Mouse (Mus musculus) MEL (cell line): Measurements from ENCODE around the gene Tmem178b. TPM values are rescaled to one million over a fixed set of nuclear protein-coding genes. Genes with fewer than 3 reads are reported as not detected.

Experiments
- DNase-seq: peaks from one replicate; pipeline ENCODE4 v3.0.0; 2011; ENCODE audit warnings: low read depth, low spot score
- H3K27ac ChIP-seq: 2 replicates; pipeline ENCODE4 v1.5.1; 2012; ENCODE audit warnings: low read depth, mild to moderate bottlenecking, control low read depth, low read length, moderate library complexity; ENCODE audit not compliant: control insufficient read depth
- H3K27me3 ChIP-seq, 2 experiments: fragments of 150-350 bp in 1 of 2; sonication (generic) in 1 of 2; 2 replicates each; pipeline ENCODE4 v1.6.1; 2012; ENCODE audit warnings: low read length in 2 of 2, mild to moderate bottlenecking in 2 of 2, improper control_type of control experiment in 1 of 2, moderate library complexity in 1 of 2; ENCODE audit not compliant: insufficient read depth in 2 of 2, control insufficient read depth in 1 of 2
- H3K36me3 ChIP-seq, 2 experiments: 2 replicates each; pipeline ENCODE4 v1.6.1; 2012 to 2014; ENCODE audit warnings: low read length in 2 of 2, improper control_type of control experiment in 1 of 2, inconsistent platforms in 1 of 2, mild to moderate bottlenecking in 1 of 2; ENCODE audit not compliant: insufficient read depth in 2 of 2, control insufficient read depth in 1 of 2
- H3K4me1 ChIP-seq, 2 experiments: fragments of 150-350 bp in 1 of 2; sonication (generic) in 1 of 2; 2 replicates each; pipeline ENCODE4 v1.6.1; 2012; ENCODE audit warnings: low read length in 2 of 2, improper control_type of control experiment in 1 of 2, mild to moderate bottlenecking in 1 of 2; ENCODE audit not compliant: insufficient read depth in 2 of 2, control insufficient read depth in 1 of 2
- H3K4me3 ChIP-seq, 2 experiments: fragments of 150-350 bp in 1 of 2; sonication (generic) in 1 of 2; 2 replicates each; pipeline ENCODE4 v1.5.1; 2012; ENCODE audit warnings: low read depth in 2 of 2, low read length in 2 of 2, mild to moderate bottlenecking in 2 of 2, moderate library complexity in 2 of 2, control low read depth in 1 of 2, improper control_type of control experiment in 1 of 2; ENCODE audit not compliant: control insufficient read depth in 1 of 2, insufficient read depth in 1 of 2
- H3K79me2 ChIP-seq: 2 replicates; pipeline ENCODE4 v1.6.1; 2012; ENCODE audit warnings: mild to moderate bottlenecking, low read length, moderate library complexity; ENCODE audit not compliant: control insufficient read depth, poor library complexity, insufficient read depth
- H3K9ac ChIP-seq: 2 replicates; pipeline ENCODE4 v1.6.1; 2012; ENCODE audit warnings: low read depth, mild to moderate bottlenecking, control low read depth, low read length, moderate library complexity; ENCODE audit not compliant: control insufficient read depth, poor library complexity, severe bottlenecking
- H3K9me3 ChIP-seq: fragments of 150-350 bp; sonication (generic); replicated peaks from 2 replicates; pipeline ENCODE4 v1.6.1; 2012; ENCODE audit warnings: mild to moderate bottlenecking, low read length, improper control_type of control experiment, moderate library complexity; ENCODE audit not compliant: insufficient read depth
- CHD1 ChIP-seq: IDR thresholded peaks from 2 replicates; pipeline ENCODE4 v1.6.1; 2012; ENCODE audit warnings: low read depth, mild to moderate bottlenecking, inconsistent platforms, low read length, improper control_type of control experiment
- ETS1 ChIP-seq: IDR thresholded peaks from 2 replicates; pipeline ENCODE4 v1.6.1; 2012; ENCODE audit warnings: low read depth, mild to moderate bottlenecking, inconsistent platforms, low read length, improper control_type of control experiment, moderate library complexity
- HCFC1 ChIP-seq: IDR thresholded peaks from 2 replicates; pipeline ENCODE4 v1.6.1; 2012; ENCODE audit warnings: low read depth, mild to moderate bottlenecking, inconsistent platforms, low read length, improper control_type of control experiment, moderate library complexity
- MAX ChIP-seq: IDR thresholded peaks from 2 replicates; pipeline ENCODE4 v1.6.1; 2011; ENCODE audit warnings: low read length, improper control_type of control experiment
- MAZ ChIP-seq: IDR thresholded peaks from 2 replicates; pipeline ENCODE4 v1.6.1; 2012; ENCODE audit warnings: low read depth, mild to moderate bottlenecking, inconsistent platforms, low read length, improper control_type of control experiment
- MXI1 ChIP-seq: IDR thresholded peaks from 2 replicates; pipeline ENCODE4 v1.6.1; 2011; ENCODE audit warnings: mild to moderate bottlenecking, low read depth, low read length, improper control_type of control experiment
- MYB ChIP-seq: IDR thresholded peaks from 2 replicates; pipeline ENCODE4 v1.6.1; 2011; ENCODE audit warnings: mild to moderate bottlenecking, low read depth, low read length, improper control_type of control experiment
- NRF1 ChIP-seq: IDR thresholded peaks from 2 replicates; pipeline ENCODE4 v1.6.1; 2014; ENCODE audit warnings: low read depth, mild to moderate bottlenecking, inconsistent platforms, low read length, improper control_type of control experiment, moderate library complexity; ENCODE audit not compliant: poor library complexity, insufficient read depth, severe bottlenecking
- POLR2AphosphoS2 ChIP-seq: IDR thresholded peaks from 2 replicates; pipeline ENCODE4 v1.6.1; 2011; ENCODE audit warnings: low read length, improper control_type of control experiment
- RAD21 ChIP-seq: IDR thresholded peaks from 2 replicates; pipeline ENCODE4 v1.6.1; 2011; ENCODE audit warnings: mild to moderate bottlenecking, low read depth, low read length, improper control_type of control experiment
- RCOR1 ChIP-seq: IDR thresholded peaks from 2 replicates; pipeline ENCODE4 v1.6.1; 2012; ENCODE audit warnings: low read depth, mild to moderate bottlenecking, inconsistent platforms, low read length, improper control_type of control experiment
- SIN3A ChIP-seq: IDR thresholded peaks from 2 replicates; pipeline ENCODE4 v1.6.1; 2012; ENCODE audit warnings: low read length, improper control_type of control experiment, inconsistent platforms
- SMC3 ChIP-seq: IDR thresholded peaks from 2 replicates; pipeline ENCODE4 v1.6.1; 2011; ENCODE audit warnings: low read depth, low read length, improper control_type of control experiment
- TAL1 ChIP-seq: IDR thresholded peaks from 2 replicates; pipeline ENCODE4 v1.6.1; 2012; ENCODE audit warnings: mild to moderate bottlenecking, inconsistent platforms, low read length, moderate library complexity, mixed read lengths
- UBTF ChIP-seq: IDR thresholded peaks from 2 replicates; pipeline ENCODE4 v1.6.1; 2012; ENCODE audit warnings: low read depth, mild to moderate bottlenecking, inconsistent platforms, low read length, improper control_type of control experiment, moderate library complexity, borderline replicate concordance; ENCODE audit not compliant: insufficient read depth
- USF2 ChIP-seq, 2 experiments: IDR thresholded peaks; 2 replicates each; pipeline ENCODE4 v1.6.1; 2011 to 2012; ENCODE audit warnings: improper control_type of control experiment in 2 of 2, low read length in 2 of 2, borderline replicate concordance in 1 of 2, inconsistent platforms in 1 of 2, low read depth in 1 of 2, mild to moderate bottlenecking in 1 of 2; ENCODE audit not compliant: insufficient read depth in 1 of 2
- ZC3H11A ChIP-seq: IDR thresholded peaks from 2 replicates; pipeline ENCODE4 v1.6.1; 2012; ENCODE audit warnings: low read depth, mild to moderate bottlenecking, inconsistent platforms, low read length, improper control_type of control experiment
- ZMIZ1 ChIP-seq: IDR thresholded peaks from 2 replicates; pipeline ENCODE4 v1.6.1; 2012; ENCODE audit warnings: low read depth, mild to moderate bottlenecking, inconsistent platforms, low read length, improper control_type of control experiment, moderate library complexity
- ZNF384 ChIP-seq: IDR thresholded peaks from 2 replicates; pipeline ENCODE4 v1.6.1; 2012; ENCODE audit warnings: low read depth, mild to moderate bottlenecking, inconsistent platforms, low read length, improper control_type of control experiment
- polyA plus RNA-seq, 2 experiments: library from polyadenylated mRNA; stranded (reverse) in 1 of 2; unstranded in 1 of 2; fragments of >175 nt in 1 of 2; fragments of >200 nt in 1 of 2; gene quantifications; 2 replicates each; pipeline versions ENCODE4 v1.2.1 to v1.2.4; 2012; ENCODE audit warnings: low replicate concordance in 2 of 2, low read depth in 1 of 2; ENCODE audit not compliant: insufficient read length in 2 of 2, insufficient read depth in 1 of 2, missing spikeins in 1 of 2
- total RNA-seq: library from RNA; depleted of rRNA; stranded (reverse); fragments of 300-350 nt; gene quantifications from 2 replicates; pipeline ENCODE4 v1.2.3, GENCODE M21; 2012

Gene Tmem178b
- total and polyA plus RNA-seq, 3 experiments, result not detected

DNA sequence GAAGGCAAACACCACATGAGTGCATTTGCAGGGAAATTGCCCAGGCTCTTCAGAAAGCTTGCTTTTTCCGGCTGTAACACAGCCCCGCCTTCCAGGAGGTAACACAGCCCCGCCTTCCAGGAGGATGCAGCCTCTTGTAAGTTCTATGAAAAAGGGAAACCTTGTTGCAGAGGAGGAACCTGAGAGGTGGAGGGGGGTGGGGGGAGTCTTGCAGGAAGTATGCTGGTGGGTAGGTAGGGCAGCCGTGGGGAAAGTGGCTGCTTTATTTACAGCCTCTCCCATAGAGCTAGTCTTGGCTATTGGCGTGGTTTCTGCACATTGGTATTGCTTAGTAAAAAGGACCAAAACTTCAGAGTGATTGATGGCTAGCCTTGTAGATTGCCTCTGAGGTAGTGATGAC lies 140.3 kb downstream of the Tmem178b start:
- no peak overlapping the region for H3K27ac ChIP-seq
- no peaks in the 10 kb centered on the region for H3K79me2 ChIP-seq
- no peaks in the 10 kb centered on the region for H3K36me3 ChIP-seq
- H3K27me3 ChIP-seq, result no peaks in the 10 kb centered on the region
- no peak overlapping the region for H3K9ac ChIP-seq
- no peaks in the 10 kb centered on the region for H3K9me3 ChIP-seq
- DNase-seq, result no peak
- no peak overlapping the region for H3K4me3 ChIP-seq
- TF ChIP-seq MYB (no peak), SIN3A (no peak), TAL1 (no peak), ZC3H11A (no peak), ZNF384 (no peak), CHD1 (no peak), RAD21 (no peak), USF2 (IDR thresholded peaks at IDR 0.05; ENCODE audit: borderline replicate concordance in 1 of 2, insufficient read depth in 1 of 2, low read depth in 1 of 2, low read length in 2 of 2) (no peak), POLR2AphosphoS2 (no peak), MAZ (no peak), HCFC1 (no peak), NRF1 (no peak), SMC3 (no peak)
- TF ChIP-seq, all 39 proteins: peak for 0
- no peaks in the 10 kb centered on the region for H3K4me1 ChIP-seq

DNA sequence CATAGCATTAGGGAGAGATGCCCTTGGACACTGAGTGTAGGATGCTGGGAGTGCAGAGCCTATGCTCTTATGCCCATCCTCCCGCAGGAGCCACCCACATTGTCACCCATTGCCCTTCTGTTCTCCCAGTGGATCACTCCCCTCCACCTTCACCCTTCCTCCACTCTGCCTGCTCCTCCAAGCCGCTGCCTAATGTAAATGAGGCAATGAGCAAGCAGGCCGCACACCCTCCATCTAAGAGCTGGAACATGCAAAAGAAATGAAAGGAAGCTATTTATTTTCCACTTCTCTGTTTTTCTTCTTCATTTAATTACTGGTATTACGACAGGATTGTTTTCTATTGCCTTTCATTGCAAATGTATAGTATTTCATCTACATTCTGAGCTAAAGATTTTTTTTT lies 142.1 kb downstream of the Tmem178b start:
- H3K4me3 ChIP-seq, result no peak overlapping the region
- TF ChIP-seq SMC3, result no peak
- TF ChIP-seq UBTF, result no peak
- TF ChIP-seq NRF1, result no peak
- TF ChIP-seq MYB, result no peak
- TF ChIP-seq MAX, result no peak
- TF ChIP-seq MXI1, result no peak
- no peak for TF ChIP-seq ZC3H11A
- TF ChIP-seq RCOR1, result no peak
- TF ChIP-seq ZMIZ1, result no peak
- no peak for TF ChIP-seq USF2 (IDR thresholded peaks at IDR 0.05; ENCODE audit: borderline replicate concordance in 1 of 2, insufficient read depth in 1 of 2, low read depth in 1 of 2, low read length in 2 of 2)
- no peak for TF ChIP-seq ETS1
- TF ChIP-seq, all 39 proteins: peak for 0
- DNase-seq, result no peak
- no peaks in the 10 kb centered on the region for H3K9me3 ChIP-seq
- no peak overlapping the region for H3K27ac ChIP-seq
- no peak overlapping the region for H3K9ac ChIP-seq
- no peaks in the 10 kb centered on the region for H3K27me3 ChIP-seq
- H3K36me3 ChIP-seq, result no peaks in the 10 kb centered on the region
- H3K4me1 ChIP-seq, result no peaks in the 10 kb centered on the region
- no peaks in the 10 kb centered on the region for H3K79me2 ChIP-seq
